ENCODE assay signal across 32 mouse cellular contexts in the genomic region with DNA sequence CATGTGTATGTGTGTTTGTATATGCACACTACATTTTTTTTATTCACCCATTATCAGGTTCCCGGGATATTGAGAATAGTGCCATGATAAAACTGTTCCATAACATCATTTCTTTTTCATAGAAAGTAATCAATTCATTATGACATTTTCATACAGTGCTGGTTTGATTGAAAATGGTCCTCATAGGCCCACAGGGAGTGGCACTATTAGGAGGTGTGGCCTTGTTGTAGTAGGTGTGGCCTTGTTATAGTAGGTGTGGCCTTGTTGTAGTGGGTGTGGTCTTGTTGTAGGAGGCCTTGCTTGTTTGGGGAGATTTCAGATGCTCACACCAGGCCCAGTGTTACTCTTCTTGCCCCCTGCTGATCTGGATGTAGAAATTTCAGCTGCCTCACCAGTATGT. TPM values are rescaled to one million over a fixed set of nuclear protein-coding genes. Genes with fewer than 3 reads are reported as not detected.
A peak's percentile ranks its signal among the peaks of the same experiment; 100 is the strongest.
DNase-seq lines count a peak whose midpoint lies in the region; ATAC-seq and TF ChIP-seq lines count a peak whose summit lies in the region.
"Had no signal": no experiment of that assay in that cellular context is flagged by ENCODE, and none has a peak within 500 bp of the region (broad histone marks: within the 10 kb centered on the region; RNA-seq: fewer than 3 reads in every experiment).

A gene (plus strand): TSS at position 301 of the 400 bp plus-strand sequence.

- intact Hi-C loops in left cerebral cortex, postnatal 14 days (cut with DNase I) = no loop called here

- no peak for TF ChIP-seq CTCF in lung, adult 2 months (IDR thresholded peaks at IDR 0.05; ENCODE audit: insufficient read depth, low read length)

- no peaks in the 10 kb centered on the region for H3K9me3 ChIP-seq in kidney, embryonic 15.5 days (replicated peaks)
- H3K9me3 ChIP-seq: forebrain, embryonic 13.5 days; hindbrain, embryonic 13.5 days; midbrain, embryonic 10.5 days; midbrain, embryonic 15.5 days; neural tube, embryonic 15.5 days had no signal

- no peak within 1 kb of the TSS for H3K27ac ChIP-seq in kidney, embryonic 15.5 days
- H3K27ac ChIP-seq: forebrain, embryonic 13.5 days; hindbrain, embryonic 13.5 days; midbrain, embryonic 10.5 days; midbrain, embryonic 15.5 days; neural tube, embryonic 15.5 days had no signal

- 100% methylated on average over 1 of the region's 1 CpGs for WGBS in lung, adult 2 months
- WGBS in kidney, embryonic 15.5 days = 93% methylated on average over 1 of the region's 1 CpGs

- no peak for ATAC-seq in kidney, embryonic 15.5 days (replicated peaks; ENCODE audit: low FRiP score)
- ATAC-seq: forebrain, embryonic 13.5 days; intestine, embryonic 16.5 days; midbrain, embryonic 15.5 days had no signal

- no peak within 1 kb of the TSS for H3K9ac ChIP-seq in kidney, embryonic 15.5 days
- H3K9ac ChIP-seq: forebrain, embryonic 13.5 days; hindbrain, embryonic 13.5 days; lung, embryonic 14.5 days; midbrain, embryonic 15.5 days; neural tube, embryonic 15.5 days had no signal

- H3K4me2 ChIP-seq in kidney, embryonic 15.5 days = no peak within 1 kb of the TSS
- H3K4me2 ChIP-seq: forebrain, embryonic 13.5 days; heart, embryonic 11.5 days; hindbrain, embryonic 13.5 days; lung, embryonic 14.5 days; midbrain, embryonic 15.5 days; neural tube, embryonic 15.5 days had no signal

- no peak within 1 kb of the TSS for H3K4me3 ChIP-seq in lung, adult 2 months (replicated peaks; ENCODE audit: extremely low read depth, low read depth, low read length)
- no peak within 1 kb of the TSS for H3K4me3 ChIP-seq in kidney, embryonic 15.5 days (replicated peaks)
- H3K4me3 ChIP-seq: forebrain, embryonic 13.5 days; hindbrain, embryonic 13.5 days; midbrain, embryonic 10.5 days; midbrain, embryonic 15.5 days; neural tube, embryonic 15.5 days had no signal

- DNase-seq in layer of hippocampus, postnatal 25 days (ENCODE audit: extremely low spot score in 1 of 2, low spot score in 1 of 2) = no peak
- no peak for DNase-seq in layer of hippocampus, adult 11-12 months (ENCODE audit: low spot score)
- DNase-seq in left cerebral cortex, postnatal 14 days (ENCODE audit: low spot score in 2 of 2) = no peak
- DNase-seq in left cerebral cortex, adult 11 months (ENCODE audit: low spot score) = no peak
- peak; percentile 34 for DNase-seq in R1 (ENCODE audit: low read depth, low spot score)
- peak; percentile 9 for DNase-seq in ZHBTc4 (ENCODE audit: low read depth, low spot score)
- DNase-seq in lung, adult 2 months = no peak
- DNase-seq: adrenal gland, postnatal 10 days; B cell, adult 2 months; cerebellum, adult 8-10 months; cerebellum, postnatal 25 days; gastrocnemius, postnatal 25 days; heart, adult 18-20 months; heart, postnatal 4 days; kidney, adult 8-10 months; kidney, postnatal 10 days; lung, embryonic 14.5 days; lung, postnatal 14 days; retina, postnatal 1 day; right cerebral cortex, postnatal 14 days; thymus, postnatal 14 days had no signal

- no peaks in the 10 kb centered on the region for H3K4me1 ChIP-seq in lung, adult 2 months (ENCODE audit: control insufficient read depth, insufficient read depth, low read length)
- H3K4me1 ChIP-seq in kidney, embryonic 15.5 days = no peaks in the 10 kb centered on the region
- H3K4me1 ChIP-seq: forebrain, embryonic 13.5 days; hindbrain, embryonic 13.5 days; midbrain, embryonic 10.5 days; midbrain, embryonic 15.5 days; neural tube, embryonic 15.5 days had no signal

- no peaks in the 10 kb centered on the region for H3K36me3 ChIP-seq in kidney, embryonic 15.5 days
- H3K36me3 ChIP-seq: hindbrain, embryonic 13.5 days; midbrain, embryonic 10.5 days; midbrain, embryonic 15.5 days; neural tube, embryonic 15.5 days had no signal

- no peak for TF ChIP-seq POLR2A in lung, adult 2 months (IDR thresholded peaks at IDR 0.05; ENCODE audit: borderline replicate concordance, extremely low read depth, low read depth, low read length)

- H3K27me3 ChIP-seq in kidney, embryonic 15.5 days = no peaks in the 10 kb centered on the region
- H3K27me3 ChIP-seq: forebrain, embryonic 13.5 days; hindbrain, embryonic 13.5 days; midbrain, embryonic 15.5 days; neural tube, embryonic 15.5 days had no signal

RNA-seq across cellular contexts. Expression of the gene that starts here (rescaled TPM):
- total RNA-seq in layer of hippocampus, postnatal 25 days (2021) = 10 to 100 TPM; 10.7 to 15.7 TPM
- total RNA-seq in left cerebral cortex, postnatal 14 days (2021) = 10 to 100 TPM; 11.0 to 17.4 TPM
- 0.10 TPM in 1 of 2 replicates, not detected in the other for polyA plus RNA-seq in lung, adult 2 months (2012; rRNA removed)
- polyA plus RNA-seq in kidney, embryonic 15.5 days (2015; fragmentation: Nextera tagmentation; extraction: Ambion mirVana) = 0.49 and 1.0 TPM in 2 replicates
- total RNA-seq: gastrocnemius, postnatal 25 days; megakaryocyte progenitor cell, adult 5-6 weeks had no signal
- polyA plus RNA-seq: large intestine, adult 2 months; small intestine, adult 2 months had no signal

Comparison
In these comparisons a context has a peak if more than half of its experiments do, and no peak if none do; other contexts are left out.
1. DNase-seq: peak in R1 (single experiment) and ZHBTc4 (single experiment); none in layer of hippocampus, postnatal 25 days (0 of 2), layer of hippocampus, adult 11-12 months (single experiment), left cerebral cortex, postnatal 14 days (0 of 2), left cerebral cortex, adult 11 months (single experiment) and lung, adult 2 months (single experiment).